Mouse (Mus musculus) G1E (cell line): ENCODE measurements around the gene Nell1. TPM values are rescaled to one million over a fixed set of nuclear protein-coding genes. Genes with fewer than 3 reads are reported as not detected.

ENCODE experiments used
- ATAC-seq: 2 replicates; pipeline ENCODE4 v1.8.0; 2016; ENCODE audit warnings: mild to moderate bottlenecking; ENCODE audit not compliant: insufficient number of reproducible peaks, poor library complexity, low FRiP score, severe bottlenecking; ENCODE audit errors: extremely low read depth
- DNase-seq: peaks from one replicate; pipeline ENCODE4 v3.0.0; 2012; ENCODE audit warnings: low spot score
- H3K27me3 ChIP-seq: 2 replicates; pipeline ENCODE4 v1.6.1; 2012; ENCODE audit warnings: mild to moderate bottlenecking, low read length, inconsistent platforms; ENCODE audit not compliant: insufficient read depth
- H3K36me3 ChIP-seq: replicated peaks from 2 replicates; pipeline ENCODE3; 2012; ENCODE audit warnings: mild to moderate bottlenecking, inconsistent platforms
- H3K4me1 ChIP-seq: 2 replicates; pipeline ENCODE4 v1.6.1; 2012; ENCODE audit warnings: low read depth, low read length, inconsistent platforms, mixed read lengths; ENCODE audit not compliant: insufficient read depth
- H3K4me3 ChIP-seq: 2 replicates; pipeline ENCODE4 v1.5.1; 2012; ENCODE audit warnings: low read depth, mild to moderate bottlenecking, inconsistent platforms, low read length, moderate library complexity, mixed read lengths
- H3K9me3 ChIP-seq: replicated peaks from 2 replicates; pipeline ENCODE4 v1.6.1; 2012; ENCODE audit warnings: inconsistent platforms
- CTCF ChIP-seq: IDR thresholded peaks from 2 replicates; pipeline ENCODE4 v1.5.1; 2012; ENCODE audit warnings: low read depth, low read length, inconsistent platforms, mixed read lengths
- GATA1 ChIP-seq: IDR thresholded peaks from 2 replicates; pipeline ENCODE4 v1.6.1; 2012; ENCODE audit warnings: borderline replicate concordance, low read length, inconsistent platforms, mixed read lengths
- GATA2 ChIP-seq: IDR thresholded peaks from 2 replicates; pipeline ENCODE4 v1.6.1; 2012; ENCODE audit warnings: low read depth, low read length, inconsistent platforms, borderline replicate concordance
- POLR2AphosphoS5 ChIP-seq: IDR thresholded peaks from 2 replicates; pipeline ENCODE4 v1.6.1; 2012; ENCODE audit warnings: low read depth, low read length, inconsistent platforms; ENCODE audit not compliant: insufficient replicate concordance
- TAL1 ChIP-seq: conservative IDR thresholded peaks from 2 replicates; pipeline ENCODE4 v1.6.1; 2012; ENCODE audit warnings: low read depth, low read length, inconsistent platforms, mixed read lengths
- polyA plus RNA-seq: library from polyadenylated mRNA; stranded (reverse); fragments of >175 nt; gene quantifications from 2 replicates; pipeline ENCODE4 v1.2.3, GENCODE M21; 2012
- total RNA-seq, 2 experiments: library from RNA; stranded (forward) in 1 of 2; stranded (reverse) in 1 of 2; fragments of 200-1000 nt in 1 of 2; fragments of >200 nt in 1 of 2; fragmentation: Nextera tagmentation in 1 of 2; gene quantifications; 2 replicates each; pipeline ENCODE4 v1.2.3; 2014 to 2017

The Nell1 gene
- total and polyA plus RNA-seq, 3 experiments, result 0.05 TPM; not detected in 2

DNA sequence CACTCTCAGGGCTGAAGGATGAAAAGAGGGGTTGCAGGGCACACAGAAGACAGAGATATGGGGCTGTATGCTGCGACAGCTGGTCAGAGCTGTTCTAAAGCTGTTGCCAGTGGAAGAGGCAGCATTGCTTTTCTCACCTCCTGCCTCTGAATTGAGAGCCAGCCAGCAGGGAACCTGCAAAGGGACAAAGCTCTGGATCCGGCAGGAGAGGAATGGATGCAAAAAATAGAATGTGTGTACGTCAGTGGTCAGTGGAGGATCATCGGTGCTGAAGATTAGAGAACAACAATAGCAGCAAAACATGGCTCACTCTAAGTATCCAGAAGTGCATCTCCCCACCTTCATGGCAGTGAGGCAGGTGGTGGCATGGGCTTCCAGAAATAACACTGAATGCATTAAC is 507.3 kb downstream of the Nell1 start:
- Histone ChIP-seq H3K4me3 (no peak overlapping the region), H3K27me3 (no peaks in the 10 kb centered on the region), H3K36me3 (no peaks in the 10 kb centered on the region), H3K9me3 (peaks cover 10% of the 10 kb centered on the region), H3K4me1 (no peaks in the 10 kb centered on the region)
- TF ChIP-seq CTCF (no peak), POLR2AphosphoS5 (no peak), GATA1 (no peak), GATA2 (no peak), TAL1 (no peak)
- ATAC-seq (no peak), DNase-seq (no peak)

DNA sequence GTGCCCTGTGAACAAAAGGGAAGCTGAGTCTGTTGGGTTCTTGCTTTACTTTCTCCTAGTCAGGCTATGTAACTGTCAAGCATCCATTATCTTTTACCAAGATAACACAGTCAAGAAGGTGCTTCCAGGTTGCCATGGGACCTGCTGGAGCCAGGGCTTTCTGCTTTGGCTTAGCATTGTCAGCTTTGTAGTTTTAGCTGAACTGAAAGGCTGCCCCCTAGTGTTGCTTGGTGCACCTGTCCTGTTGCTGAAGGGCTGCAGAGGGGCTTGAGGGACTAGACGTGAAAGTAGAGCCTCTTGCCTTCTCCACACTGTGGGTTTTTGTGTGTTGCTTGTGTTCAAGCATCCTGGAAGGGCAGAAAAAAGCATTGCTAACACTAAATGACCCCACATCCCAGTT is 510.6 kb downstream of the Nell1 start:
- DNase-seq (no peak), ATAC-seq (no peak)
- H3K4me3 ChIP-seq, result no peak overlapping the region
- peaks cover 10% of the 10 kb centered on the region for H3K9me3 ChIP-seq
- H3K36me3 ChIP-seq, result no peaks in the 10 kb centered on the region
- H3K27me3 ChIP-seq, result no peaks in the 10 kb centered on the region
- no peaks in the 10 kb centered on the region for H3K4me1 ChIP-seq
- no peak for TF ChIP-seq GATA2
- TF ChIP-seq GATA1, result no peak
- no peak for TF ChIP-seq TAL1
- TF ChIP-seq POLR2AphosphoS5, result no peak

DNA sequence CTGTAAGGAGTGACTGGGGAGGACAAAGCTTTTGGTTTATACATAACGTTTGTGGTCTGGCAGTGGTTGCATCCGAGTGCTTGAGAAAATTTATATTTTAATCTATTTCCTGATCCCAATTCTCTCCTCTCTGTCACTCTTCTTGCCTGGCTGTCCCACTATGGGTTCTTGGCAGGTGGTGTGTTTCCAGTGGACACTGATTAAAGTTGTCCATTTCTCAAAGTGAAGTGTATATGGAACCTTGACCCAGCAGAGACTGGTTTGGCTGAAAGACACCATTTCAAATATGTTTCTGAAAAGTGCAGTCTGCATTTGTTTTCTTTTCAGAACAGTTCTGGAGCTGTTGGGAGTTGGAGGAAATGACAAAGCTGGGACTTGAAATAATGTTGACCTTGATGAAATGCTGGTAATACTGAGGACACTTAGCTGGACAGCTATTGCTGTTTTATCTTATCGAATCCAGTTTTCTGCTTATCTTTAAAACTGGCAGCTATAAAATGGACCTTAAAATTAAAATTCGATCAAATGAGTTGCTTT is 512.3 kb downstream of the Nell1 start:
- no peak for DNase-seq
- TF ChIP-seq GATA2, result no peak
- no peak for TF ChIP-seq POLR2AphosphoS5
- no peak for TF ChIP-seq TAL1
- no peak for TF ChIP-seq GATA1
- TF ChIP-seq CTCF, result no peak
- Histone ChIP-seq H3K36me3 (no peaks in the 10 kb centered on the region), H3K9me3 (peaks cover 10% of the 10 kb centered on the region), H3K4me3 (no peak overlapping the region), H3K4me1 (no peaks in the 10 kb centered on the region), H3K27me3 (no peaks in the 10 kb centered on the region)
- no peak for ATAC-seq

DNA sequence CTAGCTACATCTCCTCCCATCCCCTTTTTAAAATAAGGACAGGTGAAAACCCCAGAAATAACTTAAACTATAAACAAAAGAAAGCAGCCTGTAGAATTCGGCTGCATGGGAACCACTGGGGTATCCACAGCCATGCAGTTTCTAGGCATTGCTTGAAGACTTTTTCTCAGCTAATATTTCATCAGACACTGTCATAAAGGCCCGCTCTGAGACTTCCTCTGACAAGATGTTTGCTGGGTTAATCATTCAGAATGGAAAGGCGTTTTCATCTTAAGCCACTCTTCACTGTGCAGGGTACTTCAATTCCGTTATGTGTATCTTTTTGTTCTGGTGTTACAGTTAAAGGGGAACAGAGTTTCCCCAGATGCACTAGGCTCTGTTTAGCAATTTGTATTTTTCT is 526.9 kb downstream of the Nell1 start:
- H3K27me3 ChIP-seq, result no peaks in the 10 kb centered on the region
- H3K4me3 ChIP-seq, result no peak overlapping the region
- H3K36me3 ChIP-seq, result no peaks in the 10 kb centered on the region
- no peaks in the 10 kb centered on the region for H3K4me1 ChIP-seq
- no peak for DNase-seq
- ATAC-seq, result no peak
- TF ChIP-seq GATA1 (no peak), CTCF (no peak), TAL1 (no peak), GATA2 (no peak), POLR2AphosphoS5 (no peak)
- H3K9me3 ChIP-seq, result no peaks in the 10 kb centered on the region; the same call in 1 of the 2 replicates

DNA sequence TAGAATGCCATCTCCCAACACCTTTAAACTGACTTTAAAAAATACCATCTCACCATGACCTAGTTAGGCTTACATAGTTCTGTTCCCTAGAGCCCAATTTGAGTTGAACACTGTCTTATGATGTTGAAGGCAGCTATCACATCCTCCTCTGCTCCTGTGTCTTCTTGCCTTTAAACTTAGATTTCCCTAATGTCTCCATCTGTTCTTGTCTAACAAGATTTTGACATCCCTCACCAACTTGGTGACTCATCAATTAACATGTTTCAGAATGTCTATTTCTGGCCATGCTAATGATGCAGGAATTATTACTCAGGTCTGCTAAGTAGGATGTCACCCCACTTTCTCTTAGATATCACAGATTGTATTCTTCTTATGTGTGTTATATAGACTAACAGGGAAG is 532.4 kb downstream of the Nell1 start:
- no peaks in the 10 kb centered on the region for H3K27me3 ChIP-seq
- DNase-seq, result no peak
- TF ChIP-seq GATA2, result no peak
- TF ChIP-seq TAL1, result no peak
- TF ChIP-seq GATA1, result no peak
- no peak for TF ChIP-seq CTCF
- no peak for TF ChIP-seq POLR2AphosphoS5
- no peaks in the 10 kb centered on the region for H3K4me1 ChIP-seq
- H3K9me3 ChIP-seq, result no peaks in the 10 kb centered on the region
- no peak overlapping the region for H3K4me3 ChIP-seq
- ATAC-seq, result no peak
- no peaks in the 10 kb centered on the region for H3K36me3 ChIP-seq

DNA sequence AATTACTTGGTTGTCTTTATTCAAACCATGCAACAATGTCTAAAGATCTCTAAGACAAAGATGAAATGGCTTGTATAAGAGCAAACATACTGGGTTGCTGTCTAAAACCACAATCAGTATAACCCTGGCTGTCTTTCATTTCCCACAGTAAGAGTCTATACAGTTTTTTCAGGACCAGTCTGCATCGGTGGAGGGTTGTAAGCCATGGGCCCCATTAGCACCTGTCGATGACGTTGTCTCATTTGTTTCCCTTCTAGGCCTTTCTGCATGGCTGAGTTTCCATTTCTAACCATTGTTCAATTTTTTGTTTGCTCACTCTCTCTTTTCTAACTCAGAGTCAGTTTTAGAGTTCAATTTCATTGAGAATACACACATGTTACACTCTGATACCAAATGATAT is 540.2 kb downstream of the Nell1 start:
- H3K9me3 ChIP-seq, result peaks cover 7% of the 10 kb centered on the region; the same call in 1 of the 2 replicates
- no peaks in the 10 kb centered on the region for H3K36me3 ChIP-seq
- H3K4me3 ChIP-seq, result no peak overlapping the region
- ATAC-seq (no peak), DNase-seq (no peak)
- no peaks in the 10 kb centered on the region for H3K27me3 ChIP-seq
- no peak for TF ChIP-seq CTCF
- no peak for TF ChIP-seq GATA1
- H3K4me1 ChIP-seq, result no peaks in the 10 kb centered on the region

DNA sequence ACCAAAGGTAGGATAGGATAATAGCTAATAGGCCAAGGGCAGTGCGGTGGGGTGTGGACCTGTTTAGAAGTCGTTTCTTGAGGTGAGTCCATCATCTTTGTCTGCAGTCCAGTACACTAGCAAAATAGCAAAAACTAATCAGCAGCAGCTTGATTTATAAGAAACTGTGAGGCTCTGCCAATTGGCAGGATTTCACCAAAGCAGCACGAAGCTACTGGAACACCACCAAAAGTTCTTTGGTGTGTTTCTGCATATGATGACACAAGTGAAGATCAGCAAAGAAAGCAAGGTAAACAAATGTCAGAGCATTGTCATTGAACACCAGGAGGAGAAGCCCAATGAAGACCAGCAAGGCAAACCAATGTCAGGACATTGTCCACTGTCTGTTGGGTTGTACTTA is 542.0 kb downstream of the Nell1 start:
- DNase-seq (no peak), ATAC-seq (no peak)
- Histone ChIP-seq H3K4me3 (no peak overlapping the region), H3K4me1 (no peaks in the 10 kb centered on the region), H3K27me3 (no peaks in the 10 kb centered on the region), H3K9me3 (peaks cover 9% of the 10 kb centered on the region), H3K36me3 (no peaks in the 10 kb centered on the region)
- TF ChIP-seq POLR2AphosphoS5 (no peak), TAL1 (no peak), GATA2 (no peak), GATA1 (no peak), CTCF (no peak)
